Mouse (Mus musculus): ENCODE results near the gene Mdm2. TPM values are rescaled to one million over a fixed set of nuclear protein-coding genes. Genes with fewer than 3 reads are reported as not detected.

The Mdm2 gene
- polyA plus RNA-seq, 1 experiment: 41.8 TPM

- no peak for TF ChIP-seq GATA1 (IDR thresholded peaks at IDR 0.05; ENCODE audit: borderline replicate concordance, low read length)
- TF ChIP-seq FLI1 (IDR thresholded peaks at IDR 0.05; ENCODE audit: low read length): no peak
- no peak overlapping the region for H3K4me3 ChIP-seq (replicated peaks)
- no peaks in the 10 kb centered on the region for H3K9me3 ChIP-seq
- H3K4me1 ChIP-seq: no peaks in the 10 kb centered on the region
- no peaks in the 10 kb centered on the region for H3K36me3 ChIP-seq (replicated peaks; ENCODE audit: low read length)
- peaks cover 1% of the 10 kb centered on the region for H3K27me3 ChIP-seq (replicated peaks)
Observed at GRCm38 (mm10) chr10:117666947-117667630, 43.5 kb downstream of the Mdm2 start.

DNA sequence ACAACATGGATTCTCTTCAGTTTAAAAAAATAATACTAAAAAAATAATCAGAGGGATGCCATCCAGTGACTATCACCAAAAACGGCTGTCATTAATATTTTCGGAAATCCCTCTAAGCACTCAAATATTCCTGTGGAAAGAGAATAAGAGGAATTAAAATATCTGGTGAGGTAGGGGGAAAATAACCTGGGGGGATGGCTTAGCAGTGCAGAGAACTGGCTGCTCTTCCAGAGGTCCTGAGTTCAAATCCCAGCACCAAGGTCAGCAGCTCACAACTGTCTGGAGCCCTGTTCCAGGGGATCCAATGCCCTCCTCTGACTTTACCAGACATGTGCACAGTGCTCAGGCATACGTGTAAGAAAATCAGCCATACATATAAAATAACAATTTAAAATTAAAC is 44.2 kb downstream of the Mdm2 start:
- Histone ChIP-seq H3K4me1 (no peaks in the 10 kb centered on the region), H3K4me3 (replicated peaks) (no peak overlapping the region), H3K27me3 (replicated peaks) (no peaks in the 10 kb centered on the region), H3K9me3 (no peaks in the 10 kb centered on the region), H3K36me3 (replicated peaks; ENCODE audit: low read length) (no peaks in the 10 kb centered on the region)
- TF ChIP-seq FLI1 (IDR thresholded peaks at IDR 0.05; ENCODE audit: low read length): no peak
- no peak for TF ChIP-seq GATA1 (IDR thresholded peaks at IDR 0.05; ENCODE audit: borderline replicate concordance, low read length)

DNA sequence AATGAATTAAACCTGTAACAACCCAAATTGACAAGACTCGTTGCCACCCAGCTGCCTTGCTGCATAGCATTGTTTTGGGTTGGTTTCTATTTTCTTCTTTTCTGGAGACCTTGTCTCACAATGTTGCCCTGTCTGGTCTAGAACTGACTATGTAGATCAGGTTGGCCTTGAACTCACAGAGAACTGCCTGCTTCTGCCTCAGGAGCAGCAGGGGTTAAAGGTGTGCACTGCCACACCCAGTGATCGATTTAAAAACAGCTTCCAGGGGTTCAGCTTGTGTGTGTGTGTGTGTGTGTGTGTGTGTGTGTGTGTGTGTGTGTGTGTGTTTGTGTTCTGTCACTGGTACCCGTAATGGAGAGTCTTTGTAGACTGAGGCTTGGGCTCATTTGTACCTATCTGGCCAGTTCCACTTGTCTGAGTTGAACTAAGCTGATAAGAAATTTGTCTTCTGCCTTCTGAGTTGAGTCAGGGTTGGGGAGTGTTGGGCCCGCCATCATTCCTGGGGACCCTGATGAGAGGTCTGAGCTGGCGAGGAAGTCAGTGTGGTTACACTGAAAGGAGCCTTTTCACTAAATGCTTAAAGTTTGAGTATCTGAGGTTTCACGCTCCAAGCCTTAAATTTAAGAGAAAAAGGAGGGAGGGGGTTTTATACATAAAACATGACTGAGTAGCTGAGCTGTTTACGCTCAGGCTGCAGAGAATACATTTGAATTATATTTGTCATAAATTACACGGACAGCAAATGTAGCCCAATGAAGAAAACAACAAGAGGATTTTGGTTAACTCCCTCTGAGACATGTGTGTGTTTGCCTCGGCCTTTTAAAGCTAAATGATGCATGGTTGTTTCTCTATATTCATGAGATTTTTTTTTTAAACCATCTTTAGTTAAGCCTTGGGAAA is 44.9 kb downstream of the Mdm2 start:
- H3K4me1 ChIP-seq: no peaks in the 10 kb centered on the region
- no peaks in the 10 kb centered on the region for H3K27me3 ChIP-seq (replicated peaks)
- no peaks in the 10 kb centered on the region for H3K36me3 ChIP-seq (replicated peaks; ENCODE audit: low read length)
- H3K9me3 ChIP-seq: no peaks in the 10 kb centered on the region
- H3K4me3 ChIP-seq (replicated peaks): no peak overlapping the region
- TF ChIP-seq GATA1 (IDR thresholded peaks at IDR 0.05; ENCODE audit: borderline replicate concordance, low read length): no peak
- TF ChIP-seq FLI1 (IDR thresholded peaks at IDR 0.05; ENCODE audit: low read length): no peak

GRCm38 (mm10) chr10:117664926-117665209 is 45.7 kb downstream of the Mdm2 start:
- H3K4me3 ChIP-seq (replicated peaks): no peak overlapping the region
- no peaks in the 10 kb centered on the region for H3K27me3 ChIP-seq (replicated peaks)
- no peaks in the 10 kb centered on the region for H3K9me3 ChIP-seq
- H3K36me3 ChIP-seq (replicated peaks; ENCODE audit: low read length): no peaks in the 10 kb centered on the region
- TF ChIP-seq GATA1 (IDR thresholded peaks at IDR 0.05; ENCODE audit: borderline replicate concordance, low read length) (no peak), FLI1 (IDR thresholded peaks at IDR 0.05; ENCODE audit: low read length) (no peak)
- no peaks in the 10 kb centered on the region for H3K4me1 ChIP-seq

- Histone ChIP-seq H3K27me3 (replicated peaks) (no peaks in the 10 kb centered on the region), H3K4me1 (no peaks in the 10 kb centered on the region), H3K4me3 (replicated peaks) (no peak overlapping the region), H3K9me3 (no peaks in the 10 kb centered on the region), H3K36me3 (replicated peaks; ENCODE audit: low read length) (no peaks in the 10 kb centered on the region)
- no peak for TF ChIP-seq FLI1 (IDR thresholded peaks at IDR 0.05; ENCODE audit: low read length)
- TF ChIP-seq GATA1 (IDR thresholded peaks at IDR 0.05; ENCODE audit: borderline replicate concordance, low read length): no peak
Observed at GRCm38 (mm10) chr10:117664208-117664925, 46.2 kb downstream of the Mdm2 start.

DNA sequence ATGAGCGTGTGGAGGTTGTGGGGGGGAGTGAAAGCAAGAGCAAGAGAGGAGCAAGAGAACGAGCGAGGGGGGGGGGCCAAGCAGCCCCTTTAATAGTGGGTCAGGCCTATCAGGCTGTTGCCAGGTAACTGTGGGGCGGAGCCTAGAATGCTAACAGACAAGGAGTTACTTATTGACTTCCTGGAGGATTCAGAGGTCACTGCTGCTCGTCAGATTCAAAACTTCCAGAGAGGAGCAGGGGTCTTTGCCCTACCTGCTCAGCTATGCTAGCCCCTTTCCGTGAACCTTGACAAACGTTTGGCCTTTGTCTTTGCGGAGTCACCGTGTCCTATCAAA is 46.7 kb downstream of the Mdm2 start:
- no peaks in the 10 kb centered on the region for H3K27me3 ChIP-seq (replicated peaks)
- no peaks in the 10 kb centered on the region for H3K9me3 ChIP-seq
- no peak overlapping the region for H3K4me3 ChIP-seq (replicated peaks)
- H3K36me3 ChIP-seq (replicated peaks; ENCODE audit: low read length): no peaks in the 10 kb centered on the region
- no peaks in the 10 kb centered on the region for H3K4me1 ChIP-seq
- TF ChIP-seq FLI1 (IDR thresholded peaks at IDR 0.05; ENCODE audit: low read length) (no peak), GATA1 (IDR thresholded peaks at IDR 0.05; ENCODE audit: borderline replicate concordance, low read length) (no peak)

GRCm38 (mm10) chr10:117663056-117663864 is 47.3 kb downstream of the Mdm2 start:
- no peaks in the 10 kb centered on the region for H3K4me1 ChIP-seq
- TF ChIP-seq FLI1 (IDR thresholded peaks at IDR 0.05; ENCODE audit: low read length) (no peak), GATA1 (IDR thresholded peaks at IDR 0.05; ENCODE audit: borderline replicate concordance, low read length) (no peak)
- H3K9me3 ChIP-seq: no peaks in the 10 kb centered on the region
- no peak overlapping the region for H3K4me3 ChIP-seq (replicated peaks)
- no peaks in the 10 kb centered on the region for H3K36me3 ChIP-seq (replicated peaks; ENCODE audit: low read length)
- H3K27me3 ChIP-seq (replicated peaks): no peaks in the 10 kb centered on the region

DNA sequence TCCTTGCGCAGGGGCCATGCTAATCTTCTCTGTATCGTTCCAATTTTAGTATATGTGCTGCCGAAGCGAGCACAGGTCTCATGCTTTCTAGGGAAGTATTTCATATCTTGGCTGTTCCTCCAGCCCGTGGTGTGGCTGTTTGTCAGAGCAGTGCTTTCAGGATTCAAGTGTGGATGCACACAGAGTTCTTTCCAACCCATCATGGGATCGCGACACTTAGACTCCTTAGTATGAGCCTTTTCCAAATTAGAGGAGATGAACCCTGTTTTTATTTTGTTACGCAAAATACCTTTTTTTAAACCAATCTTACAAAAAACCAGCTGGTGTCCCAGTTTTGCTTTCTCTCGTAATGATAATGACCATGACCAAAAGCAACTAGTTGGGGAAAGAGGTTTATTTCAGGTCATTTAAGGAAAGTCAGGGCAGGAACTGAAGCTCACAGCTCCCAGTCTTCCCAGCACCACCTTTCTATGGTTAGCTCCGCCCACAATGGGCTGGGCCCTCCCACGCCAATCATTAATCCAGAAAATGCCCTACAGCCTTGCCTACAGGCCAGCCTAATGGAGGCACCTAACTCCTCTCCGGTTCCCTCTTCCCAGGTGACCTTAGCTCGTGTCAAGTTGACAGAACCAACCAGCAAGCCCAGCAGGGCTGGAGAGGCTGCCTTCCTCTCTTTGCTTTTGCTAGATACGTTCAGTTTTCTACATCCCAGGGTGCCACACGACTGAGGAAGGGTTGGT is 48.1 kb downstream of the Mdm2 start:
- H3K27me3 ChIP-seq (replicated peaks): no peaks in the 10 kb centered on the region
- H3K9me3 ChIP-seq: no peaks in the 10 kb centered on the region
- no peak overlapping the region for H3K4me3 ChIP-seq (replicated peaks)
- no peaks in the 10 kb centered on the region for H3K4me1 ChIP-seq
- H3K36me3 ChIP-seq (replicated peaks; ENCODE audit: low read length): no peaks in the 10 kb centered on the region
- TF ChIP-seq GATA1 (IDR thresholded peaks at IDR 0.05; ENCODE audit: borderline replicate concordance, low read length) (no peak), FLI1 (IDR thresholded peaks at IDR 0.05; ENCODE audit: low read length) (no peak)

- TF ChIP-seq FLI1 (IDR thresholded peaks at IDR 0.05; ENCODE audit: low read length): no peak
- no peak for TF ChIP-seq GATA1 (IDR thresholded peaks at IDR 0.05; ENCODE audit: borderline replicate concordance, low read length)
- H3K4me1 ChIP-seq: no peaks in the 10 kb centered on the region
- H3K4me3 ChIP-seq (replicated peaks): no peak overlapping the region
- H3K9me3 ChIP-seq: no peaks in the 10 kb centered on the region
- H3K36me3 ChIP-seq (replicated peaks; ENCODE audit: low read length): no peaks in the 10 kb centered on the region
- H3K27me3 ChIP-seq (replicated peaks): peaks cover 7% of the 10 kb centered on the region
Observed at GRCm38 (mm10) chr10:117659819-117660218, 50.7 kb downstream of the Mdm2 start.
